Mouse (Mus musculus): Measurements from ENCODE around the gene Wnt2b.

DNA sequence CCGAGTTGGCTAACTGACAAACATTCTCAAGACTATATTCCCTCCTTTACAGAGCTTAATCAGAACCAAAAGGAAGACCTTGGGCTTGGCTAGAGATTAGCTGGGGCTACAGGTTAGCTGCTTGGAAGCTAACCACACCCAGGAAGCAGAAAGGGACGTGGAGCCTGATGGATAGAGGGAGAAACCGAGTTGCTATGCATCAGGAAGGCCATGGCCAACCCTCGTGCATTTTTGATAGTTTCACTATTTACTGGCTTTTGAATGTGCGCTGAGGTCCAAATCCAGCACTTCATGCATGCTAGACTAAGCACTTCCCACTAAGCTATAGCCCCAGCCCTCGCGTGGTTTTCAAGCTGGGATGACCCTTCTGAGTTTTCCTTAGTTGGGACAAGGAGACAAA lies 34.0 kb upstream of the Wnt2b start:
- no peak for TF ChIP-seq CTCF (conservative IDR thresholded peaks at IDR 0.05; ENCODE audit: low read length)
- TF ChIP-seq POU5F1 (IDR thresholded peaks at IDR 0.05; ENCODE audit: borderline replicate concordance, low read length) = no peak
